In genomic region chr17:56585171-56585821, GRCm38 (mm10) we compare ENCODE assay signal across 8 mouse cellular contexts. TPM values are rescaled to one million over a fixed set of nuclear protein-coding genes. Genes with fewer than 3 reads are reported as not detected.
DNase-seq lines count a peak whose midpoint lies in the region; ATAC-seq and TF ChIP-seq lines count a peak whose summit lies in the region.

No protein-coding gene starts in this region.

- no peaks in the 10 kb centered on the region for H3K9me3 ChIP-seq in intestine, embryonic 16.5 days (ENCODE audit: control insufficient read depth, low read length)
- H3K9me3 ChIP-seq in lung, postnatal 0 days (ENCODE audit: low read length), result no peaks in the 10 kb centered on the region

- intact Hi-C loops in left cerebral cortex, postnatal 4 days (cut with DNase I), result no loop called here
- intact Hi-C loops in gastrocnemius, adult 2 months (cut with DNase I), result no loop called here

- WGBS in intestine, embryonic 16.5 days, result under 1% methylated on average over 61 of the region's 61 CpGs
- WGBS in lung, postnatal 0 days, result under 1% methylated on average over 55 of the region's 61 CpGs
- under 1% methylated on average over 61 of the region's 61 CpGs for WGBS in olfactory bulb, adult 2 months

- peak overlapping the region; percentile 88 for H3K9ac ChIP-seq in intestine, embryonic 16.5 days (ENCODE audit: low read depth, low read length)
- peak overlapping the region; percentile 88 for H3K9ac ChIP-seq in lung, postnatal 0 days (replicated peaks; ENCODE audit: low read depth)

- peak; percentile 49 for DNase-seq in left cerebral cortex, postnatal 4 days
- DNase-seq in left cerebral cortex, adult 8-10 months (ENCODE audit: low spot score in 2 of 2), result no peak
- DNase-seq in brain, embryonic 14.5 days (ENCODE audit: low read depth), result peak; percentile 61
- DNase-seq in gastrocnemius, adult 2 months, result peak; percentile 67
- peak; percentile 68 for DNase-seq in lung, postnatal 0 days (ENCODE audit: low spot score)
- DNase-seq in frontal cortex, postnatal 36 days (ENCODE audit: low spot score in 2 of 2), result no peak

- H3K4me2 ChIP-seq in intestine, embryonic 16.5 days (ENCODE audit: low read depth, low read length), result peak overlapping the region; percentile 67
- peak overlapping the region; percentile 62 for H3K4me2 ChIP-seq in lung, postnatal 0 days (replicated peaks; ENCODE audit: low read depth, low read length)

- no peak for TF ChIP-seq POLR2A in brain, embryonic 14.5 days (IDR thresholded peaks at IDR 0.05; ENCODE audit: borderline replicate concordance, extremely low read depth, insufficient read depth, insufficient read length, poor library complexity, severe bottlenecking)
- no peak; the same call in 1 of the 2 replicates for TF ChIP-seq POLR2A in olfactory bulb, adult 2 months (IDR thresholded peaks at IDR 0.05; ENCODE audit: insufficient read depth, low read depth, low read length)

- no peaks in the 10 kb centered on the region for H3K27me3 ChIP-seq in intestine, embryonic 16.5 days (replicated peaks; ENCODE audit: control insufficient read depth, insufficient read depth, low read length)
- H3K27me3 ChIP-seq in lung, postnatal 0 days (replicated peaks; ENCODE audit: insufficient read depth, low read length), result no peaks in the 10 kb centered on the region

- peaks cover 42% of the 10 kb centered on the region for H3K4me1 ChIP-seq in intestine, embryonic 16.5 days (ENCODE audit: control insufficient read depth, insufficient read depth, low read length)
- peaks cover 26% of the 10 kb centered on the region; the same call in 1 of the 2 replicates for H3K4me1 ChIP-seq in lung, postnatal 0 days (ENCODE audit: insufficient read depth, low read depth, low read length)
- peaks cover 29% of the 10 kb centered on the region for H3K4me1 ChIP-seq in olfactory bulb, adult 2 months (ENCODE audit: control insufficient read depth, insufficient read depth, low read length)

- no peak for TF ChIP-seq EP300 in lung, postnatal 0 days (IDR thresholded peaks at IDR 0.05)

- peak overlapping the region; percentile 100 for H3K27ac ChIP-seq in gastrocnemius, adult 2 months
- H3K27ac ChIP-seq in intestine, embryonic 16.5 days (ENCODE audit: low read length), result peak overlapping the region; percentile 91
- peak overlapping the region; percentile 94 for H3K27ac ChIP-seq in lung, postnatal 0 days (ENCODE audit: low read length)
- H3K27ac ChIP-seq in olfactory bulb, adult 2 months (ENCODE audit: insufficient read depth, low read depth, low read length), result peak overlapping the region; percentile 90

- peaks cover 5% of the 10 kb centered on the region; the same call in 1 of the 2 replicates for H3K36me3 ChIP-seq in intestine, embryonic 16.5 days (ENCODE audit: control insufficient read depth, insufficient read depth, low read length)
- peaks cover 15% of the 10 kb centered on the region; the same call in 1 of the 2 replicates for H3K36me3 ChIP-seq in lung, postnatal 0 days (ENCODE audit: insufficient read depth, low read length)

- peak overlapping the region; percentile 88 for H3K4me3 ChIP-seq in gastrocnemius, adult 2 months
- H3K4me3 ChIP-seq in intestine, embryonic 16.5 days (ENCODE audit: low read length), result peak overlapping the region; percentile 78
- peak overlapping the region; percentile 96 for H3K4me3 ChIP-seq in lung, postnatal 0 days (ENCODE audit: low read depth, low read length)
- peak overlapping the region; percentile 89 for H3K4me3 ChIP-seq in olfactory bulb, adult 2 months (ENCODE audit: insufficient read depth, low read depth, low read length)

- peak; percentile 29 for ATAC-seq in intestine, embryonic 16.5 days
- ATAC-seq in lung, postnatal 0 days, result no peak; the same call in 1 of the 2 replicates

- no peak for TF ChIP-seq CTCF in brain, embryonic 14.5 days (IDR thresholded peaks at IDR 0.05; ENCODE audit: borderline replicate concordance, extremely low read depth, insufficient read depth, insufficient read length)
- no peak for TF ChIP-seq CTCF in gastrocnemius, adult 2 months (IDR thresholded peaks at IDR 0.05)
- no peak for TF ChIP-seq CTCF in lung, postnatal 0 days (IDR thresholded peaks at IDR 0.05)
- TF ChIP-seq CTCF in olfactory bulb, adult 2 months (IDR thresholded peaks at IDR 0.05; ENCODE audit: insufficient read depth, low read depth, low read length), result no peak

RNA-seq across cellular contexts. Expression of gene Safb, which starts 0.7 kb away (rescaled TPM):
- 100 to 1,000 TPM; 173 to 188 TPM for total RNA-seq in left cerebral cortex, postnatal 4 days (2021)
- 100 to 1,000 TPM; 131 to 154 (median 146) TPM for total RNA-seq in left cerebral cortex, adult 8-10 months (2022)
- 117 and 173 TPM in 2 replicates for polyA plus RNA-seq in brain, embryonic 14.5 days (2012; rRNA removed)
- 10 to 100 TPM; 43.0 to 46.7 TPM for total RNA-seq in gastrocnemius, adult 2 months (2021)
- 68.6 and 76.2 TPM in 2 replicates for polyA plus RNA-seq in intestine, embryonic 16.5 days (2015; fragmentation: Nextera tagmentation; extraction: Ambion mirVana)
- 43.4 and 47.1 TPM in 2 replicates for polyA plus RNA-seq in lung, postnatal 0 days (2015; fragmentation: Nextera tagmentation; extraction: Ambion mirVana)
- polyA plus RNA-seq in olfactory bulb, adult 2 months (2012; ENCODE audit: insufficient read depth, insufficient read length, low replicate concordance, missing spikeins), result 696 TPM in 1 of 2 replicates, not detected in the other

RNA-seq across cellular contexts. Expression of gene Safb2, which starts 0.9 kb away (rescaled TPM):
- total RNA-seq in left cerebral cortex, postnatal 4 days (2021), result 100 to 1,000 TPM; 105 to 107 TPM
- 100 to 1,000 TPM; 102 to 133 (median 112) TPM for total RNA-seq in left cerebral cortex, adult 8-10 months (2022)
- 53.9 and 127 TPM in 2 replicates for polyA plus RNA-seq in brain, embryonic 14.5 days (2012; rRNA removed)
- 10 to 100 TPM; 38.5 to 41.1 TPM for total RNA-seq in gastrocnemius, adult 2 months (2021)
- polyA plus RNA-seq in intestine, embryonic 16.5 days (2015; fragmentation: Nextera tagmentation; extraction: Ambion mirVana), result 52.7 and 56.0 TPM in 2 replicates
- polyA plus RNA-seq in lung, postnatal 0 days (2015; fragmentation: Nextera tagmentation; extraction: Ambion mirVana), result 36.8 and 39.8 TPM in 2 replicates
- polyA plus RNA-seq in olfactory bulb, adult 2 months (2012; ENCODE audit: insufficient read depth, insufficient read length, low replicate concordance, missing spikeins), result 339 TPM in 1 of 2 replicates, not detected in the other

RNA-seq across cellular contexts. Expression of gene 2410015M20Rik, which starts 24.3 kb away (rescaled TPM):
- 100 to 1,000 TPM; 119 to 135 TPM for total RNA-seq in left cerebral cortex, postnatal 4 days (2021)
- total RNA-seq in left cerebral cortex, adult 8-10 months (2022), result 100 to 1,000 TPM; 147 to 180 (median 158) TPM
- 101 and 119 TPM in 2 replicates for polyA plus RNA-seq in brain, embryonic 14.5 days (2012; rRNA removed)
- 100 to 1,000 TPM; 107 to 167 TPM for total RNA-seq in gastrocnemius, adult 2 months (2021)
- polyA plus RNA-seq in intestine, embryonic 16.5 days (2015; fragmentation: Nextera tagmentation; extraction: Ambion mirVana), result 316 and 336 TPM in 2 replicates
- 201 and 230 TPM in 2 replicates for polyA plus RNA-seq in lung, postnatal 0 days (2015; fragmentation: Nextera tagmentation; extraction: Ambion mirVana)
- not detected in 2 replicates for polyA plus RNA-seq in olfactory bulb, adult 2 months (2012; ENCODE audit: insufficient read depth, insufficient read length, low replicate concordance, missing spikeins)

RNA-seq across cellular contexts. Expression of gene Rpl36, which starts 27.9 kb away (rescaled TPM):
- total RNA-seq in left cerebral cortex, postnatal 4 days (2021), result 100 to 1,000 TPM; 563 to 595 TPM
- 100 to 1,000 TPM; 351 to 461 (median 392) TPM for total RNA-seq in left cerebral cortex, adult 8-10 months (2022)
- polyA plus RNA-seq in brain, embryonic 14.5 days (2012; rRNA removed), result 1,808 and 2,187 TPM in 2 replicates
- total RNA-seq in gastrocnemius, adult 2 months (2021), result 100 to 1,000 TPM; 589 to 687 TPM
- polyA plus RNA-seq in intestine, embryonic 16.5 days (2015; fragmentation: Nextera tagmentation; extraction: Ambion mirVana), result 1,705 and 1,833 TPM in 2 replicates
- 1,643 and 1,764 TPM in 2 replicates for polyA plus RNA-seq in lung, postnatal 0 days (2015; fragmentation: Nextera tagmentation; extraction: Ambion mirVana)
- not detected in 2 replicates for polyA plus RNA-seq in olfactory bulb, adult 2 months (2012; ENCODE audit: insufficient read depth, insufficient read length, low replicate concordance, missing spikeins)

RNA-seq across cellular contexts. Expression of gene Gm20219, which starts 31.1 kb away (rescaled TPM):
- total RNA-seq in left cerebral cortex, postnatal 4 days (2021), result 1 to 10 TPM; 1.9 to 2.2 TPM
- total RNA-seq in left cerebral cortex, adult 8-10 months (2022), result 1 to 10 TPM; 1.1 to 1.8 (median 1.4) TPM
- polyA plus RNA-seq in brain, embryonic 14.5 days (2012; rRNA removed), result 2.9 and 3.1 TPM in 2 replicates
- total RNA-seq in gastrocnemius, adult 2 months (2021), result 1 to 10 TPM in 1 of 2 experiments, under 1 TPM in 1; 0.89 to 1.1 TPM
- polyA plus RNA-seq in intestine, embryonic 16.5 days (2015; fragmentation: Nextera tagmentation; extraction: Ambion mirVana), result 0.98 and 1.4 TPM in 2 replicates
- polyA plus RNA-seq in lung, postnatal 0 days (2015; fragmentation: Nextera tagmentation; extraction: Ambion mirVana), result 3.5 and 3.8 TPM in 2 replicates
- not detected in 2 replicates for polyA plus RNA-seq in olfactory bulb, adult 2 months (2012; ENCODE audit: insufficient read depth, insufficient read length, low replicate concordance, missing spikeins)

Comparison
In these comparisons a context has a peak if more than half of its experiments do, and no peak if none do; other contexts are left out.
1. DNase-seq: peak in left cerebral cortex, postnatal 4 days (single experiment), brain, embryonic 14.5 days (single experiment), gastrocnemius, adult 2 months (single experiment) and lung, postnatal 0 days (single experiment); none in left cerebral cortex, adult 8-10 months (0 of 2) and frontal cortex, postnatal 36 days (0 of 2).
2. RNA of gene 2410015M20Rik, which starts 24.3 kb away (polyA plus RNA-seq): 316 to 336 TPM in intestine, embryonic 16.5 days, 201 to 230 TPM in lung, postnatal 0 days and 101 to 119 TPM in brain, embryonic 14.5 days; not detected in olfactory bulb, adult 2 months; every median in the first group is over 100 times any median in the second.
3. Peak in every context shown above with its lines, with median percentiles within 50 percentile points of each other: H3K27ac ChIP-seq and H3K4me3 ChIP-seq.